Mouse (Mus musculus) activated CD4-positive, CD25-positive, alpha-beta regulatory T cell, adult 4 months (primary cell): ENCODE measurements around the gene Olfr1042. TPM values are rescaled to one million over a fixed set of nuclear protein-coding genes. Genes with fewer than 3 reads are reported as not detected.
"Not testable (repeated sequence)": the region's sequence is repeated elsewhere in the genome, so short reads cannot be mapped to it uniquely, and the experiment has no call there.

Experiments
- ATAC-seq: one replicate; pipeline ENCODE4 v1.8.0; 2017
- polyA plus RNA-seq, 2 experiments: library from polyadenylated mRNA; unstranded; fragments of 100-300 nt; shearing (Covaris generic); gene quantifications; one replicate each; pipeline ENCODE4 v1.2.1; 2017

Gene Olfr1042
- polyA plus RNA-seq: not detected

- ATAC-seq: no peak
Observed at GRCm38 (mm10) chr2:86161738-86162137, at the start of gene Olfr1042. Gene Olfr1042 (minus strand): TSS chr2:86161838.

DNA sequence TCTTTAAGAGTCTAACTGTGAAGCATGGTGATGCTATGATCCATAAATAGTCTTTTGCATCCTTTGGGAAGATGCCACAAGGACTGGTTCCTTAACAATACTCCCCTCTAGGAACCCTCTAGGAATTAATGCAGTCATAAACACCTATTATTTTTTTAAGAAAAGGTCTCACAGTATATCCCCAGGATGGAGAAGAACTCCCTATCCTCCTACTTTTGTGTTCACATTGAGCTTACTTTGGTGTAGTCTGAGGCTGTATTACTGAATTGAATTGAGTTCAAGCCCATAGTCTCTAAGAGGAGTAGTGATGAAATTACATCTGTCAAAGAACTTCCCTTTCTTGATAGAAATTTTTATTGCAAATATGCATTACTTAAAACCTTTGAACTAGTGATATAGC lies 41.3 kb upstream of the Olfr1042 start, which contains the start of gene Olfr1045:
Gene Olfr1045, minus strand, starts transcription at position 101 of the 400 bp plus-strand sequence.
- no peak for ATAC-seq

- no peak for ATAC-seq
Observed at GRCm38 (mm10) chr2:86195863-86196262, 34.2 kb upstream of the Olfr1042 start.

- ATAC-seq: no peak
Observed at GRCm38 (mm10) chr2:86185583-86185982, 23.9 kb upstream of the Olfr1042 start, which contains the start of gene Olfr52. Gene Olfr52 (minus strand): TSS chr2:86185683.

DNA sequence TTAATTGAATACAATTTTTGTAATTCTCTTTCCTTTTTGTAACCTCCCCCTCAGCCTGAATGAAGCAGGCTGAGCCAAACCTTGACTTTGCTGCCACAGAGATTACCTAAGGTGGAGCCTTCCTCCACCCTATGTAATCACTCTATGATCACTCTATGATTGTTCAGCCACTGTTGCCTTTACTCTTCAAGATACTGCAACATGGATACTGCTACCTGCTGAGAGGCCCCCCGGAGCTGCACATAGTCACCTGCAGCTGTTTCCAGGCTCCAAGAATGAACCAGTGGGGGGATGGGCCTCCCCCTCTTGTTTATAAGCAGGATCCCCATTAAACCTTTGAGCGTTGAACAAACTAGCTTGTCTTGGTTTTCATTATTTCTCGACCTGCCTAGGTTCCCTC lies 18.3 kb upstream of the Olfr1042 start:
- no peak for ATAC-seq

- ATAC-seq: no peak
Observed at GRCm38 (mm10) chr2:86177720-86178119, 16.1 kb upstream of the Olfr1042 start, which contains the start of gene Olfr1044. Gene Olfr1044 (minus strand): TSS chr2:86177820.

DNA sequence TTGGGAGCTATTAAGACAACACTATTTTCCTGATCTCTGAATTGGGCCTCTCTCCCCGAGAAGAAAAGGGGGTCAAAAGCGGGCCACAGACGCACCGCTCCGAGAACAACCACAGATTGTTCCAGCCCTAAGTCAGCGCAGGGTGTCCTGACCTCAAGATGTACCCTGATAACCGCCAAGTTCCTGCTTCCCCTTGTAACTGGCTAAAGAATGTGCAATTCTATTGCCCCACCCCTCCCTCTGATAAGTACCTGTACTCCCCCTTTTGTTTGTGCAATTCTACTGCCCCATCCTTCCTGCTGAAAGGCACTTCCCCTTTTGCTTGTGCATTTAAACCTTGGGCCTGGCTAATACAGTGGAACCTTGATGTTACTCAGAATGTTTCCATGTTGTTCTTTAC lies 13.8 kb upstream of the Olfr1042 start:
- not testable (repeated sequence) for ATAC-seq

DNA sequence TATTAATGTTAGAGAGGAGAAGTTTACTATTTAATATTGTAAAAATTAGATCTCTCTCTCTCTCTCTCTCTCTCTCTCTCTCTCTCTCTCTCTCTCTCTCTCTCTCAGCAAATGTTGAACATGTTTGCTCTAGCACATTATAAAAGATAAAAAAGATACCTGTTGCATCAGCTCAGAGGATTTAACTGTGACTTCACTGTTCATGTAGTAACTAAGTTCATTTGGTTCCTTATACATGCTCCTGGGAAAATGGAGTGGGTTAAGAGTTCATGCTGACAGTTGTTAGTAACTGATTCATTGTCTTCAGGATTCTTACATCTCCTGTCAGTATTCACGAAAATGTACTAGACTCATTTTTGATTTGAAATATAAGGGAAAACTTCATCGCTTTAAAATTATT lies 5.8 kb upstream of the Olfr1042 start, which contains the start of gene Olfr1043:
Gene Olfr1043, minus strand, starts transcription at position 101 of the 400 bp plus-strand sequence.
- ATAC-seq: no peak

- no peak for ATAC-seq
Observed at GRCm38 (mm10) chr2:86146632-86147031, 15.0 kb downstream of the Olfr1042 start, which contains the start of gene Olfr1040. Gene Olfr1040 (minus strand): TSS chr2:86146732.

GRCm38 (mm10) chr2:86135828-86136227 lies 25.8 kb downstream of the Olfr1042 start, which contains the start of gene Olfr1039:
Gene Olfr1039 (minus strand): TSS chr2:86135928.
- no peak for ATAC-seq

Other genes with a start within 250 kb of the Olfr1042 start
- not detected for gene Olfr1025-ps1, start 246.6 kb downstream of the Olfr1042 start, polyA plus RNA-seq
- not detected for gene Olfr1026, start 240.3 kb downstream of the Olfr1042 start, polyA plus RNA-seq
- not detected for gene Olfr1028, start 211.4 kb downstream of the Olfr1042 start, polyA plus RNA-seq
- not detected for gene Olfr1029, start 187.9 kb downstream of the Olfr1042 start, polyA plus RNA-seq
- gene Olfr1030, start 182.6 kb downstream of the Olfr1042 start, polyA plus RNA-seq: not detected
- gene Olfr1031, start 171.5 kb downstream of the Olfr1042 start, polyA plus RNA-seq: not detected
- gene Olfr1032, start 156.3 kb downstream of the Olfr1042 start, polyA plus RNA-seq: not detected
- 1 to 10 TPM in 1 of 2 experiments, not detected in 1; 1.2 TPM for gene Olfr1033, start 141.2 kb downstream of the Olfr1042 start, polyA plus RNA-seq
- gene Olfr1034, start 116.0 kb downstream of the Olfr1042 start, polyA plus RNA-seq: not detected
- not detected for gene Olfr1036, start 87.8 kb downstream of the Olfr1042 start, polyA plus RNA-seq
- not detected for gene Olfr1037, start 74.5 kb downstream of the Olfr1042 start, polyA plus RNA-seq
- not detected for gene Olfr1039, start 25.9 kb downstream of the Olfr1042 start, polyA plus RNA-seq
- not detected for gene Olfr1040, start 15.1 kb downstream of the Olfr1042 start, polyA plus RNA-seq
- not detected for gene Olfr1043, start 5.7 kb upstream of the Olfr1042 start, polyA plus RNA-seq
- gene Olfr1044, start 16.0 kb upstream of the Olfr1042 start, polyA plus RNA-seq: not detected
- gene Olfr52, start 23.8 kb upstream of the Olfr1042 start, polyA plus RNA-seq: not detected
- gene Olfr1045, start 41.2 kb upstream of the Olfr1042 start, polyA plus RNA-seq: under 1 TPM in 1 of 2 experiments, not detected in 1; 0.44 TPM
- not detected for gene Olfr1046, start 57.5 kb upstream of the Olfr1042 start, polyA plus RNA-seq
- not detected for gene Olfr1047, start 69.6 kb upstream of the Olfr1042 start, polyA plus RNA-seq
- not detected for gene Olfr1048, start 78.5 kb upstream of the Olfr1042 start, polyA plus RNA-seq
- gene Olfr1049, start 96.5 kb upstream of the Olfr1042 start, polyA plus RNA-seq: not detected
- gene Olfr1051, start 117.2 kb upstream of the Olfr1042 start, polyA plus RNA-seq: not detected
- gene Olfr1052, start 130.6 kb upstream of the Olfr1042 start, polyA plus RNA-seq: under 1 TPM in 1 of 2 experiments, not detected in 1; 0.21 TPM
- gene Olfr1053, start 153.4 kb upstream of the Olfr1042 start, polyA plus RNA-seq: not detected
- gene Olfr1054, start 173.6 kb upstream of the Olfr1042 start, polyA plus RNA-seq: not detected
- not detected for gene Olfr1055, start 188.4 kb upstream of the Olfr1042 start, polyA plus RNA-seq
- gene Olfr1056, start 200.6 kb upstream of the Olfr1042 start, polyA plus RNA-seq: not detected
- gene Olfr1057, start 216.6 kb upstream of the Olfr1042 start, polyA plus RNA-seq: not detected
- not detected for gene Olfr1058, start 226.7 kb upstream of the Olfr1042 start, polyA plus RNA-seq